Mouse (Mus musculus) embryonic facial prominence, embryonic 13.5 days (tissue): ENCODE results near the gene Arhgap18. TPM values are rescaled to one million over a fixed set of nuclear protein-coding genes. Genes with fewer than 3 reads are reported as not detected.
"Not testable (repeated sequence)": the region's sequence is repeated elsewhere in the genome, so short reads cannot be mapped to it uniquely, and the experiment has no call there.

Experiments used
- ATAC-seq: fragments of 200-750 bp; cut with Nextera tagmentation; 2 replicates; pipeline ENCODE4 v1.8.0; 2017; ENCODE audit warnings: low read depth; ENCODE audit not compliant: insufficient number of reproducible peaks, insufficient read depth, low FRiP score, low TSS enrichment
- H3K27ac ChIP-seq: fragments of 300-500 bp; sonication (generic); 2 replicates; pipeline ENCODE4 v1.5.1; 2015; ENCODE audit warnings: moderate library complexity, mild to moderate bottlenecking, inconsistent platforms
- H3K27me3 ChIP-seq: fragments of 300-500 bp; sonication (generic); 2 replicates; pipeline ENCODE4 v1.6.1; 2015; ENCODE audit warnings: mild to moderate bottlenecking, inconsistent platforms
- H3K36me3 ChIP-seq: fragments of 300-500 bp; sonication (generic); 2 replicates; pipeline ENCODE4 v1.6.1; 2015; ENCODE audit warnings: mild to moderate bottlenecking, inconsistent platforms
- H3K4me1 ChIP-seq: fragments of 300-500 bp; sonication (generic); 2 replicates; pipeline ENCODE4 v1.6.1; 2015; ENCODE audit warnings: inconsistent platforms
- H3K4me2 ChIP-seq: fragments of 300-500 bp; sonication (generic); 2 replicates; pipeline ENCODE4 v1.6.1; 2015; ENCODE audit warnings: moderate library complexity, mild to moderate bottlenecking, inconsistent platforms
- H3K4me3 ChIP-seq: fragments of 300-500 bp; sonication (generic); 2 replicates; pipeline ENCODE4 v1.5.1; 2015; ENCODE audit warnings: mild to moderate bottlenecking, inconsistent platforms
- H3K9ac ChIP-seq: fragments of 300-500 bp; sonication (generic); 2 replicates; pipeline ENCODE4 v1.6.1; 2015; ENCODE audit warnings: mild to moderate bottlenecking, inconsistent platforms
- H3K9me3 ChIP-seq: fragments of 300-500 bp; sonication (generic); 2 replicates; pipeline ENCODE4 v1.6.1; 2016; ENCODE audit warnings: inconsistent platforms
- WGBS: fragments of 180-500 bp; shearing (Covaris S2); methylation state at CpG from one replicate; pipeline ENCODE4 v1.1.7; 2015; ENCODE audit warnings: mixed read lengths; 5-methylcytosine and 5-hydroxymethylcytosine counted together
- polyA plus RNA-seq: library from polyadenylated mRNA; unstranded; fragments of >200 nt; fragmentation: Nextera tagmentation; extraction: Ambion mirVana; gene quantifications from 2 replicates; pipeline ENCODE4 v1.2.1, GENCODE M21; 2015

The Arhgap18 gene
- polyA plus RNA-seq, 1 experiment from 2014 or later = 23.3 TPM

DNA sequence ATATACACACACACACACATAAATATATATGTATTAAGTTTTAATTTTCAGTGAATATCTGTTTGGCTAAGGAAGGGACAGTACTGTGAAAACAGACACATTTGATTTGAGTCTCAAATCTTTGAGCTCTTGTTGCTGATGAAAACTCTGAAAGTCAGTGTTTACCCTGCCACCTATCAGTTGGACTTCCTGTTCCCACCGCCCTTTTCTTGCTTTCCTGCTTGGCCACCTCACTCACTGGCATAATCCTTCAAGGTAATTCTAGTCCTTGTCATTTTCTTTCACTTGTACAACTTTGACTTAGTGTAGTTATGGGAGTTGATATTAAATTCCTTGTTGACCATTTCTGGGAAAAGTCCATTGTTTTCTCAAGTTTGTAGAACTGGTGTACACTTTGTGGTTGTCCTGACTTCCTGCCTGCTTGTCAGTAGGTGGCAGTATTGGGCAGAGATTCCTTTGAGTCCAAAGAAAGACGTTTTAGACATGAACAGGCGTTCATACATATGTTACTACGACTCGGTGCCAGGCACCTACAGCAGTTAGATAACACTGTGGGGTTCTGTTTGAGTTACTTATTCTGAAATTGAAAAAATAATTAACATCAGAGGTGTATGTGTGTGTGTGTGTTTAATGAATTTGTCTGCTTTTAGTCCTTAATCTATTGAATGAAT, 166.2 kb downstream of the Arhgap18 start:
- Histone ChIP-seq H3K27ac (no peak overlapping the region), H3K36me3 (no peaks in the 10 kb centered on the region), H3K4me3 (no peak overlapping the region), H3K4me1 (no peaks in the 10 kb centered on the region), H3K27me3 (no peaks in the 10 kb centered on the region), H3K4me2 (no peak overlapping the region), H3K9ac (no peak overlapping the region), H3K9me3 (no peaks in the 10 kb centered on the region)
- 35% methylated on average over 5 of the region's 5 CpGs for WGBS
- ATAC-seq = no peak

DNA sequence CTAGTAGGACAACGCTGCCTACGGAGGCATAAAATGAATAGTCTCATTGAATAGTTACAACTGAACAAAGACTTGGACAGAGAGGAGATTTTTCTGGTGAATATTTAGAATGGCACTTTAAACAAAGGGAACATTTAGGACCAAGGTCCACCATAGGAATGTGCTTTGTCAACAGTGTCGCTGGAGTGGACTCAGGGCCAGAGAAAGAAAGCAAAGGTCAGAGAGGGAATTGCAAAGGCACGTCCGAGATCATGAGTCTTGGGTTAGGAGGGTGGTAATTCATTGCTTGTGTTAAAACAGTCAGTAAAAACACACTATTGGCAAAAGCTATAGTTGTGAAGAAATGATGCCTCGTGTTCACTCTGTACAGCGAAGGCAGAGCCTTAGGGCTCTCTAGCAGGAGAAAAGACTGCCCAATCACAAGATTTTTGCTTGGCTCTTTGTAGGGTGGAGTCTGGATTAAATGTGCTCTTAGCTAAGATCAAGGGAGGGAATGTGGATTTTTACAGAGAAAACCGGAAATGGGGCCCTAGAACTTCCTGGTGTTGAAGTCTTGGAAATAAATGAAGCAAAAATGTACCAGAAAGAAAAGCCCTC, 167.3 kb downstream of the Arhgap18 start:
- 34% methylated on average over 8 of the region's 8 CpGs for WGBS
- Histone ChIP-seq H3K4me1 (no peaks in the 10 kb centered on the region), H3K9me3 (no peaks in the 10 kb centered on the region), H3K4me2 (no peak overlapping the region), H3K27me3 (no peaks in the 10 kb centered on the region), H3K9ac (no peak overlapping the region), H3K36me3 (no peaks in the 10 kb centered on the region), H3K4me3 (no peak overlapping the region), H3K27ac (no peak overlapping the region)
- no peak for ATAC-seq

- not testable (repeated sequence) for H3K27ac ChIP-seq, ATAC-seq, H3K4me3 ChIP-seq, H3K9ac ChIP-seq, H3K9me3 ChIP-seq, H3K27me3 ChIP-seq, H3K36me3 ChIP-seq, H3K4me1 ChIP-seq, H3K4me2 ChIP-seq
- 81% methylated on average over 6 of the region's 6 CpGs for WGBS
These were observed 182.8 kb downstream of the Arhgap18 start for GRCm38 (mm10) chr10:26936056-26936455.

DNA sequence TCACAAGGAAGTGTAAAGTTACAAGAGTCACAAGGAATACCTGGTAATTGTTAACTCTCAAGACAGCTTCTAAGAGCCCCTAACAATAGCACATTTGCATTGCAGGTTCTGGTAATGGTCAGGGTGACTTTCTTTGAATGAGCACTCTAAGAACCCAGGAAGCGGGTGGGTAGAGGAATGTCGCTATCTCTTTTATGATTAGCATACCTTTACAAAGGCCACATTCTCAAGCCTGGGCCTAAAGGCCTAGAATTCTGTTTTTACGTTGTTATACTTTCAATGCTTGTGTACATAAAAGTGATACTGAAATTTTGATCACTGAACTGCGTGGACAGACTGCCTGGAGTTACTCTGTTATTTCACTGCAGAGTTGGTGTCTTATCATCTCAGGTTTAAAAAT, 185.2 kb downstream of the Arhgap18 start:
- not testable (repeated sequence) for H3K9ac ChIP-seq, H3K27me3 ChIP-seq, H3K9me3 ChIP-seq, H3K36me3 ChIP-seq, H3K4me2 ChIP-seq, H3K4me1 ChIP-seq, H3K27ac ChIP-seq, ATAC-seq, H3K4me3 ChIP-seq
- WGBS = 85% methylated on average over 4 of the region's 4 CpGs

DNA sequence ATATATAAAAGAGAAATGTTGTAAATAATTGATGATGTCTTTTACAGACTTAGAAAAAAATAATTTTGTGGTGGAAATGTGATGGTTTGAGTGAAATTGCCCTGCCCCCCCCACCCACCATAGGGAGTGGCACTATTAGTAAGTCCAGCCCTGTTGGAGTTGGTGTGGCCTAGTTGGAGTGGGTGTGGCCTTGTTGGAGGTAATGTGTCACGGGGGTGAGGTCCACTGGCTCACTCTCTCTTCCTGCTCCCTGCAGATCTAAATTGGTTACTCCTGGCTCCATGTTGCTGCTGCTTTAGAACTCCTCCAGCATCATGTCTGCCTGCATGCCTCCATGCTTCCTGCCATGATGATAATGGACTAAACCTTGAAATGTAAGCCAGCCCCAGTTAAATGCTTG, 186.3 kb downstream of the Arhgap18 start:
- no peak for ATAC-seq
- H3K4me2 ChIP-seq = no peak overlapping the region
- no peaks in the 10 kb centered on the region for H3K4me1 ChIP-seq
- no peaks in the 10 kb centered on the region for H3K36me3 ChIP-seq
- no peaks in the 10 kb centered on the region for H3K27me3 ChIP-seq
- no peak overlapping the region for H3K27ac ChIP-seq
- 48% methylated on average over 1 of the region's 1 CpGs for WGBS
- H3K4me3 ChIP-seq = no peak overlapping the region
- no peak overlapping the region for H3K9ac ChIP-seq
- H3K9me3 ChIP-seq = no peaks in the 10 kb centered on the region

DNA sequence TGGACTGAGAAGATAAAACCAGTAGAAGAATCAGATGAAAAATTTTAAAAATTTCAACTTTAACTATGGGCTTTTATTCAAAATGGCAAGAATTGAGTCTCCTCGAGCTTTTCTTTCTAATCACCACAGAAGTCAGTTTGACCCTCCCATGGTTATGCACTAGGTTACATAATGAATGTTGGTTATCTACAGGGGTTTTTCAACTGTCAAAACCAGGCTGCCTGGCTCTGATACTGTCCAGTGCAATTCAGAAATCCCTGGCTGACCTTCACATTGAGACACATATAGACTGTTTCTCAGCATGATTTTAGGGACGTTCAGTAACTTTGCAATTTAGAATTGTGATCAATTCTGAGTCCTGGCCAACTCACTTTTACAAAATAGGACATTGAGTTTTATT, 195.1 kb downstream of the Arhgap18 start:
- Histone ChIP-seq H3K9me3 (no peaks in the 10 kb centered on the region), H3K27me3 (no peaks in the 10 kb centered on the region), H3K27ac (no peak overlapping the region), H3K4me2 (no peak overlapping the region), H3K9ac (no peak overlapping the region), H3K4me3 (no peak overlapping the region), H3K4me1 (no peaks in the 10 kb centered on the region), H3K36me3 (no peaks in the 10 kb centered on the region)
- WGBS = 79% methylated on average over 2 of the region's 2 CpGs
- no peak for ATAC-seq

GRCm38 (mm10) chr10:26949667-26950066, 196.4 kb downstream of the Arhgap18 start:
- Histone ChIP-seq H3K36me3 (no peaks in the 10 kb centered on the region), H3K27me3 (no peaks in the 10 kb centered on the region), H3K9me3 (no peaks in the 10 kb centered on the region), H3K4me2 (no peak overlapping the region), H3K27ac (no peak overlapping the region), H3K9ac (no peak overlapping the region), H3K4me3 (no peak overlapping the region), H3K4me1 (no peaks in the 10 kb centered on the region)
- ATAC-seq = no peak
- 67% methylated on average over 8 of the region's 8 CpGs for WGBS

GRCm38 (mm10) chr10:26950448-26950847, 197.2 kb downstream of the Arhgap18 start:
- H3K4me2 ChIP-seq = no peak overlapping the region
- no peaks in the 10 kb centered on the region for H3K36me3 ChIP-seq
- H3K4me3 ChIP-seq = no peak overlapping the region
- no peaks in the 10 kb centered on the region for H3K9me3 ChIP-seq
- WGBS = 87% methylated on average over 7 of the region's 7 CpGs
- ATAC-seq = no peak
- no peaks in the 10 kb centered on the region for H3K4me1 ChIP-seq
- no peaks in the 10 kb centered on the region for H3K27me3 ChIP-seq
- no peak overlapping the region for H3K9ac ChIP-seq
- H3K27ac ChIP-seq = no peak overlapping the region

DNA sequence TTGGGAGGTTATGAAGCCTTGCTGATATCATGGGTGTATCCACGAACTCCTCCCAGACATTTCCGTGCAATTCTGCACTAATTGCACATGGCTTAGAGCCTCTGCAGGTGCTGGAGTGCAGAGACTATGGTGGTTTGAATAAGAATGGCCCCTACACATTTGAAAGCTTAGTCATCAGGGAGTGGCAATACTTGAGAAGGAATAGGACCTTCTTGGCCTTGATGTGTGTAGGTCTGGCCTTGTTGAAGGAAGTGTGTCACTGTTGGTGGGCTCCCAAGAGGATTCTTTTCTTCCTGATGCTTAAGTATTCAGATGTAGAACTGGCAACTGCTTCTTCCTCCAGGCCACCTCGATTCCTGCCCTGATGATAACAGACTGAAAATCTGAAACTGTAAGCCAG, 205.3 kb downstream of the Arhgap18 start:
- no peaks in the 10 kb centered on the region for H3K27me3 ChIP-seq
- H3K9me3 ChIP-seq = no peaks in the 10 kb centered on the region
- no peaks in the 10 kb centered on the region for H3K36me3 ChIP-seq
- no peak overlapping the region for H3K27ac ChIP-seq
- WGBS = 74% methylated on average over 3 of the region's 3 CpGs
- H3K9ac ChIP-seq = no peak overlapping the region
- H3K4me2 ChIP-seq = no peak overlapping the region
- no peak for ATAC-seq
- H3K4me1 ChIP-seq = no peaks in the 10 kb centered on the region
- no peak overlapping the region for H3K4me3 ChIP-seq
